Mouse (Mus musculus) limb, embryonic 14.5 days (tissue): ENCODE measurements around the gene Rabgap1l. TPM values are rescaled to one million over a fixed set of nuclear protein-coding genes. Genes with fewer than 3 reads are reported as not detected.

Source experiments
- ATAC-seq: fragments of 200-750 bp; cut with Nextera tagmentation; 2 replicates; pipeline ENCODE4 v1.8.0; 2017; ENCODE audit warnings: low read depth, moderate number of reproducible peaks, moderate TSS enrichment; ENCODE audit not compliant: low FRiP score
- DNase-seq: peaks from one replicate; pipeline ENCODE4 v3.0.0-alpha.2; 2015; ENCODE audit warnings: low spot score
- H3K27ac ChIP-seq: fragments of 300-500 bp; sonication (generic); replicated peaks from 2 replicates; pipeline ENCODE4 v1.5.1; 2014; ENCODE audit warnings: low read depth, mild to moderate bottlenecking, low read length, moderate library complexity, mixed read lengths
- H3K27me3 ChIP-seq: fragments of 300-500 bp; sonication (generic); 2 replicates; pipeline ENCODE4 v1.6.1; 2014; ENCODE audit warnings: low read length, mixed read lengths; ENCODE audit not compliant: control insufficient read depth, insufficient read depth
- H3K36me3 ChIP-seq: fragments of 300-500 bp; sonication (generic); 2 replicates; pipeline ENCODE4 v1.6.1; 2014; ENCODE audit warnings: mild to moderate bottlenecking, low read length, moderate library complexity, mixed read lengths; ENCODE audit not compliant: control insufficient read depth, insufficient read depth
- H3K4me1 ChIP-seq: fragments of 300-500 bp; sonication (generic); 2 replicates; pipeline ENCODE4 v1.6.1; 2014; ENCODE audit warnings: antibody characterized with exemption, low read length, mixed read lengths; ENCODE audit not compliant: control insufficient read depth, insufficient read depth
- H3K4me2 ChIP-seq: fragments of 300-500 bp; sonication (generic); replicated peaks from 2 replicates; pipeline ENCODE4 v1.6.1; 2014; ENCODE audit warnings: low read depth, mild to moderate bottlenecking, low read length, moderate library complexity; ENCODE audit not compliant: severe bottlenecking
- H3K4me3 ChIP-seq: fragments of 300-500 bp; sonication (generic); replicated peaks from 2 replicates; pipeline ENCODE4 v1.5.1; 2014; ENCODE audit warnings: low read length
- H3K9ac ChIP-seq: fragments of 300-500 bp; sonication (generic); 2 replicates; pipeline ENCODE4 v1.6.1; 2014; ENCODE audit warnings: mild to moderate bottlenecking, low read depth, low read length, moderate library complexity; ENCODE audit not compliant: severe bottlenecking
- H3K9me3 ChIP-seq: fragments of 300-500 bp; sonication (generic); 2 replicates; pipeline ENCODE4 v1.6.1; 2016; ENCODE audit warnings: low read length; ENCODE audit not compliant: control insufficient read depth
- POLR2A ChIP-seq: fragments of 200-500 bp; IDR thresholded peaks from 2 replicates; pipeline ENCODE4 v1.8.0; 2012; ENCODE audit warnings: inconsistent platforms, mild to moderate bottlenecking, moderate library complexity, borderline replicate concordance; ENCODE audit not compliant: insufficient read depth, insufficient read length; ENCODE audit errors: extremely low read depth
- WGBS: fragments of 180-500 bp; shearing (Covaris S2); extraction: QIAGEN DNeasy Blood & Tissue Kit; methylation state at CpG from one replicate; pipeline ENCODE4 v1.1.7; 2014; 5-methylcytosine and 5-hydroxymethylcytosine counted together
- polyA plus RNA-seq, 2 experiments: library from polyadenylated mRNA; depleted of rRNA in 1 of 2; stranded (reverse) in 1 of 2; unstranded in 1 of 2; fragments of >200 nt; fragmentation: Nextera tagmentation in 1 of 2; extraction: Ambion mirVana in 1 of 2; gene quantifications; 2 replicates each; pipeline versions ENCODE4 v1.2.1 to v1.2.3; 2012 to 2014

The Rabgap1l gene
- polyA plus RNA-seq, 2 experiments = 13.3 to 19.3 TPM

- 77% methylated on average over 6 of the region's 6 CpGs for WGBS
- H3K4me1 ChIP-seq = 0 out of 2 replicates have a peak, but pooled peaks cover 3% of the 10 kb centered on the region
- ATAC-seq = no peak
- H3K36me3 ChIP-seq = no peaks in the 10 kb centered on the region
- H3K9me3 ChIP-seq = no peaks in the 10 kb centered on the region
- no peak overlapping the region for H3K4me2 ChIP-seq
- H3K27me3 ChIP-seq = no peaks in the 10 kb centered on the region
- H3K9ac ChIP-seq = no peak overlapping the region
- DNase-seq = no peak
- H3K27ac ChIP-seq = no peak overlapping the region
- H3K4me3 ChIP-seq = no peak overlapping the region
- TF ChIP-seq POLR2A = no peak
These were observed 486.7 kb downstream of the Rabgap1l start for GRCm38 (mm10) chr1:160306336-160306735.

DNA sequence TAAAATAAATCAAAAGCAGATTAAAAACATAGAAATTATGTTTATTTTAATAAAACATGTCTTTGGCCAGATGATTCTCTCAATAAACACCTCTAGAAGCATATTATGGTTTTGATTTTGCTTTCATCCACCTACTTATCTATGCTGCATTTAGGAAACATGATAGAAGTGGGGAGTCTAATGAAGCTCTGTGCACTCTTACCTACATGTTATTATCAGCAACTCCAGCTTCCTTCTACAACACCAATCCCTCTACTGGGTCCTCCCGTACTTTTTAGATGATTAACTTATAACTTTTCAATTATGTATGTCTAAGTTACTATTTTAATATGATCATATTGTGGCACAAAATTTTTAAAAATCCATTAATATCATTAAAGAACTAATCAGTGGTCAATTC is 487.2 kb downstream of the Rabgap1l start:
- H3K9me3 ChIP-seq = no peaks in the 10 kb centered on the region
- DNase-seq = no peak
- 0 out of 2 replicates have a peak, but pooled peaks cover 3% of the 10 kb centered on the region for H3K4me1 ChIP-seq
- H3K27ac ChIP-seq = no peak overlapping the region
- H3K4me2 ChIP-seq = no peak overlapping the region
- no peaks in the 10 kb centered on the region for H3K36me3 ChIP-seq
- no peaks in the 10 kb centered on the region for H3K27me3 ChIP-seq
- no peak for ATAC-seq
- TF ChIP-seq POLR2A = no peak
- WGBS = 88% methylated on average over 1 of the region's 1 CpGs
- H3K9ac ChIP-seq = no peak overlapping the region
- H3K4me3 ChIP-seq = no peak overlapping the region

GRCm38 (mm10) chr1:160304969-160305498 is 488.0 kb downstream of the Rabgap1l start:
- no peak overlapping the region for H3K4me3 ChIP-seq
- H3K9me3 ChIP-seq = no peaks in the 10 kb centered on the region
- no peaks in the 10 kb centered on the region for H3K36me3 ChIP-seq
- H3K4me2 ChIP-seq = no peak overlapping the region
- H3K9ac ChIP-seq = no peak overlapping the region
- TF ChIP-seq POLR2A = no peak
- H3K4me1 ChIP-seq = 0 out of 2 replicates have a peak, but pooled peaks cover 3% of the 10 kb centered on the region
- WGBS = 83% methylated on average over 6 of the region's 6 CpGs
- no peak for DNase-seq
- no peak for ATAC-seq
- H3K27ac ChIP-seq = no peak overlapping the region
- no peaks in the 10 kb centered on the region for H3K27me3 ChIP-seq

DNA sequence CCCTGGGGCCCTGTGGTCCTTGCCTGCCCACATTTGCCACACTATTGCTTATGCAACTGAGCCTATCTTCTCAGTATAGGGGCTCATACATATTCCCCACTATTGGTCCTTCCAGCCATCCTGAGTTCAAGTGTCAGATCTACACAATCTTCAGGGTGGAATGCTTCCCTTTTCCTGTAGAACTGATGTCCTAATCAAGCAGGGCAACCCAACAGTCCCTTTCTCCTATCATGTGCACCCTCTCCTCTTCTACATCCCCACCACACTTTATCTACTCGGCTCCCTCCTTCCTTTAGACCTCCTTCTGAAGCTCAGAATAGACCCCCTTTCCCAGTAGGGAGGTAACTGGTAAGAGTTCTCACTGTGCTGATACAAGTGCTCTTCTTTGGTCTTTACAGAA is 490.7 kb downstream of the Rabgap1l start:
- DNase-seq (no peak), ATAC-seq (no peak)
- Histone ChIP-seq H3K9me3 (no peaks in the 10 kb centered on the region), H3K27ac (no peak overlapping the region), H3K4me1 (no peaks in the 10 kb centered on the region), H3K27me3 (no peaks in the 10 kb centered on the region), H3K4me2 (no peak overlapping the region), H3K9ac (no peak overlapping the region), H3K36me3 (no peaks in the 10 kb centered on the region), H3K4me3 (no peak overlapping the region)
- 90% methylated on average over 1 of the region's 1 CpGs for WGBS
- no peak for TF ChIP-seq POLR2A

DNA sequence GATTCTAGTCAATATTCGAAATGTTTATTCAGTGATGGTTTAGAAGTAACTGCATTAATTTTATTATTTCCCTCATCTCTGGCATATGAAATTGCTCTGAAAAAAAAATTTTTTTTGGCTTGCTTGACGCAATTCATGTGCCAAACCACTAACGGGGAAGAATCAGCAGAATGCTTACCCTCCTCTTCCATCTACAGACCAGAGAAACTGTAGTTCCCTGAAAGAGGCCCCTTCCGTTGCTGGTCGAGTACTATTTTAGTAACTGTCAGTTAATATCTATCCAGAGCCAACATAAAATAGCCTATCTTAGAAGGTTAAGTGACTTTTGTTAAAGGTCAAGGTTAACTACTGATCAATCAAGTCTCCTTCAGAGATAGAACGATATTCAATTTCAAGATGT is 491.9 kb downstream of the Rabgap1l start:
- H3K9me3 ChIP-seq = no peaks in the 10 kb centered on the region
- WGBS = 82% methylated on average over 6 of the region's 6 CpGs
- H3K4me3 ChIP-seq = no peak overlapping the region
- TF ChIP-seq POLR2A = no peak
- H3K27me3 ChIP-seq = no peaks in the 10 kb centered on the region
- no peak overlapping the region for H3K9ac ChIP-seq
- H3K27ac ChIP-seq = no peak overlapping the region
- no peaks in the 10 kb centered on the region for H3K36me3 ChIP-seq
- H3K4me1 ChIP-seq = no peaks in the 10 kb centered on the region
- ATAC-seq = no peak
- no peak overlapping the region for H3K4me2 ChIP-seq
- no peak for DNase-seq

- H3K27me3 ChIP-seq = no peaks in the 10 kb centered on the region
- no peaks in the 10 kb centered on the region for H3K9me3 ChIP-seq
- no peaks in the 10 kb centered on the region for H3K36me3 ChIP-seq
- H3K4me1 ChIP-seq = no peaks in the 10 kb centered on the region
- no peak overlapping the region for H3K4me3 ChIP-seq
- H3K9ac ChIP-seq = no peak overlapping the region
- H3K27ac ChIP-seq = no peak overlapping the region
- 88% methylated on average over 2 of the region's 2 CpGs for WGBS
- no peak for ATAC-seq
- no peak for DNase-seq
- no peak for TF ChIP-seq POLR2A
- H3K4me2 ChIP-seq = no peak overlapping the region
These were observed 492.3 kb downstream of the Rabgap1l start for GRCm38 (mm10) chr1:160300704-160301103.
